Mouse (Mus musculus) kidney, adult 2 months (tissue): ENCODE data around the gene Olfr328.

ENCODE experiments used
- CTCF ChIP-seq: fragments of 200-500 bp; conservative IDR thresholded peaks from 2 replicates; pipeline ENCODE4 v1.5.1; 2011; ENCODE audit warnings: low read depth, mild to moderate bottlenecking, control low read depth, low read length, moderate library complexity, mixed read lengths; ENCODE audit not compliant: insufficient read depth, insufficient read length
- POLR2A ChIP-seq: fragments of 200-500 bp; IDR thresholded peaks from one replicate; pipeline ENCODE4 v1.6.1; 2011; ENCODE audit warnings: low read depth, low read length, control low read depth

DNA sequence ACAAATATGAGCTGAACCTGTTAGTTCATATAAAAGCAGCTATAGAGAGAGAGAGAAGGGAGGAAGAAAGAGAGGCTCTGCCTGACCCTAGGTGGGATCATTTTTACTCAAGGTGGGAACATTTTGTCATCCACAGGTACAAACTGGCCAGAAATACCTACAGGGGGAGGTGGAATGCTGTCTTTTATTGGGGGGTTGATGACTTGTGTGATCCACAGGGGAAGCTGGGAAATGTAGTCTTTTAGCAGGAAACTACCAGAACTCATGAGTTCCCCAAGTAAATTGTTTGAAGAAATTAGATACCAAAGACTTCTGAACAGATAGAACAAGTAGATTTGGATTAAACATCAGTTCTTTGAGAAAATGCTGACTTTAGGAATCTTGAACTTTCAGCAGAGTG, 46.6 kb upstream of the Olfr328 start:
- no peak for TF ChIP-seq CTCF
- no peak for TF ChIP-seq POLR2A
